Mouse (Mus musculus) megakaryocyte, embryonic 14.5 days (primary cell): ENCODE data around the gene Slc35d3.

ENCODE experiments used
- FLI1 ChIP-seq: IDR thresholded peaks from 2 replicates; pipeline ENCODE4 v1.6.1; 2012; ENCODE audit warnings: low read length, inconsistent platforms, mixed read lengths
- GATA1 ChIP-seq: IDR thresholded peaks from 3 replicates; pipeline ENCODE4 v1.6.1; 2012; ENCODE audit warnings: mixed read lengths, low read length, inconsistent platforms, borderline replicate concordance

DNA sequence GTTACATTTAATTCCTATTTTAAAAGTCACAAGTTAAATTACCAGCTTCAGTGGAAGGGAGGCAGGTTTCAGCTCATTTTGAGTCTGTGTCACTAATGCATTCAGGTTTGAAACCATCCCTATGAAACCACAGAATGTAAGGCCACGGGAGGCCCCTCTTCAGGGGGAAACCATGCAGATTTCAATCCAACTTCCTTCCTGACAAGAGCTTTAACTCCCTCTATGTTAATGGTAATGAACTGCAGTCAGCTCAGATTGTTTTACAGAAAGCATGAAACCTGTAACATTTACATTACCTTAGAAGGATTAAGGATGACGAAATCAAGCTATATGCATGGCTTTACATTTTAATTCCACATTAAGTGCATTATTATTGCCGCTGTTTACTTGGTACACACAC is 40.4 kb upstream of the Slc35d3 start:
- TF ChIP-seq GATA1: no peak
- no peak for TF ChIP-seq FLI1
